Mouse (Mus musculus) liver, embryonic 14.5 days (tissue): ENCODE data around the gene Xrn1. TPM values are rescaled to one million over a fixed set of nuclear protein-coding genes. Genes with fewer than 3 reads are reported as not detected.

Experiments
- ATAC-seq: fragments of 200-750 bp; cut with Nextera tagmentation; 2 replicates; pipeline ENCODE4 v1.8.0; 2017; ENCODE audit warnings: moderate number of reproducible peaks, mild to moderate bottlenecking, moderate library complexity; ENCODE audit not compliant: insufficient read depth
- DNase-seq, 3 experiments: peaks; one replicate each; pipeline ENCODE4 v3.0.0-alpha.2; 2012 to 2013; ENCODE audit warnings: low read depth in 3 of 3, low spot score in 3 of 3
- H3K27ac ChIP-seq: fragments of 300-500 bp; sonication (generic); 2 replicates; pipeline ENCODE4 v1.5.1; 2014; ENCODE audit warnings: moderate library complexity, mild to moderate bottlenecking, control low read depth, inconsistent platforms
- H3K27me3 ChIP-seq: fragments of 300-500 bp; sonication (generic); 2 replicates; pipeline ENCODE4 v1.6.1; 2014; ENCODE audit warnings: mild to moderate bottlenecking, low read length, moderate library complexity; ENCODE audit not compliant: control insufficient read depth, insufficient read depth
- H3K36me3 ChIP-seq: fragments of 300-500 bp; sonication (generic); replicated peaks from 2 replicates; pipeline ENCODE4 v1.6.1; 2014; ENCODE audit warnings: low read depth; ENCODE audit not compliant: control insufficient read depth, insufficient read depth
- H3K4me1 ChIP-seq, 2 experiments: fragments of 200-500 bp in 1 of 2; fragments of 300-500 bp in 1 of 2; sonication (generic) in 1 of 2; replicated peaks; 2 replicates each; pipeline ENCODE4 v1.6.1; 2012 to 2014; ENCODE audit warnings: antibody characterized with exemption in 1 of 2, inconsistent platforms in 1 of 2, low read length in 1 of 2; ENCODE audit not compliant: control insufficient read depth in 2 of 2, insufficient read depth in 2 of 2
- H3K4me2 ChIP-seq: fragments of 300-500 bp; sonication (generic); 2 replicates; pipeline ENCODE4 v1.6.1; 2014; ENCODE audit warnings: low read depth, mild to moderate bottlenecking, control low read depth, moderate library complexity
- H3K4me3 ChIP-seq, 2 experiments: fragments of 200-500 bp in 1 of 2; fragments of 300-500 bp in 1 of 2; sonication (generic) in 1 of 2; 2 replicates each; pipeline ENCODE4 v1.5.1; 2012 to 2014; ENCODE audit warnings: low read depth in 2 of 2, low read length in 2 of 2, mild to moderate bottlenecking in 2 of 2, control low read depth in 1 of 2, inconsistent platforms in 1 of 2, moderate library complexity in 1 of 2; ENCODE audit not compliant: insufficient read depth in 1 of 2
- H3K9ac ChIP-seq: fragments of 300-500 bp; sonication (generic); replicated peaks from 2 replicates; pipeline ENCODE4 v1.6.1; 2014; ENCODE audit warnings: mild to moderate bottlenecking, control low read depth, moderate library complexity
- H3K9me3 ChIP-seq: fragments of 300-500 bp; sonication (generic); 2 replicates; pipeline ENCODE4 v1.6.1; 2016; ENCODE audit warnings: low read length, mixed read lengths; ENCODE audit not compliant: control insufficient read depth
- CTCF ChIP-seq: IDR thresholded peaks from 2 replicates; pipeline ENCODE4 v1.5.1; 2016; ENCODE audit warnings: antibody characterized with exemption, low read depth, control low read depth
- EP300 ChIP-seq: IDR thresholded peaks from 2 replicates; pipeline ENCODE4 v1.6.1; 2016; ENCODE audit warnings: antibody characterized with exemption, low read depth
- WGBS: fragments of 180-500 bp; shearing (Covaris S2); extraction: QIAGEN DNeasy Blood & Tissue Kit; methylation state at CpG from one replicate; pipeline ENCODE4 v1.1.7; 2014; ENCODE audit not compliant: insufficient replicate concordance; 5-methylcytosine and 5-hydroxymethylcytosine counted together
- polyA plus RNA-seq, 2 experiments: library from polyadenylated mRNA; depleted of rRNA in 1 of 2; stranded (reverse) in 1 of 2; unstranded in 1 of 2; fragments of >200 nt; fragmentation: Nextera tagmentation in 1 of 2; extraction: Ambion mirVana in 1 of 2; gene quantifications; 2 replicates each; pipeline versions ENCODE4 v1.2.1 to v1.2.3; 2012 to 2014

The Xrn1 gene
- polyA plus RNA-seq, 2 experiments, result 3.2 to 5.3 TPM

DNA sequence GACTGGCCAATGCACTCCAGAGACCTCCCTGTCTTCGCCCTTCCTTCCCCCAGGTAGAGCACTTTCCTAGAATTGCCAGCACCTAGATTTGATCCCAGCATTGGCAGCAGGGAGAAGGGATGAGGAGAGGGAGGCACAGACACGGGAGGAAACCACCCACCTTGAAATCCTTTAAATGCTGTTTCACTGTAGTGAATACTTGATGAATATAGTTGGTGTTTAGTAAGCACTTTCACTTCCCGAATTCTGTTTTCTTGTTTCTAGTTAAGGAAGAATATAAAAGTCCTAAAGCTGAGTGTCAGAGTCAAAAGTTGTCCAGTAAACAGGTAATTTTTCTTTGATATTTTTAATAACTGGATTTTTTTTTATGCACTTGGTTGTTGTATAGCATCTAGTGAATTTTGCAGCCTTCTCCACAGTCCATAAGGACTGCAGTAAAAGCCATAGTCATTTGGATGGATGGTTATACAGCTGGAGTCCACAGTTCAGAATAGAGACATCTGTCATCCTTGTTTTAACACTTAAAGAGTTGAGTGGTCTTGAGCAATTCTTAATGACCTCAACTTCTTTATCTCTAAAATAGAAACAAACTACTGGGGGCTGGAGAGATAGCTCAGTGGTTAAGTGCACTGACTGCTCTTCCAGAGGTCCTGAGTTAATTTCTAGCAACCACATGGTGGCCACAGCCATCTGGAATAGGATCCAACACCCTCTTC, 81.0 kb downstream of the Xrn1 start:
- no peak overlapping the region for H3K4me2 ChIP-seq
- H3K27ac ChIP-seq, result no peak overlapping the region
- H3K9me3 ChIP-seq, result no peaks in the 10 kb centered on the region
- ATAC-seq (no peak), DNase-seq (no peak)
- no peak overlapping the region for H3K9ac ChIP-seq
- TF ChIP-seq EP300 (no peak), CTCF (no peak)
- H3K36me3 ChIP-seq, result peaks cover 13% of the 10 kb centered on the region
- WGBS, result 68% methylated on average over 3 of the region's 3 CpGs
- H3K4me3 ChIP-seq, result no peak overlapping the region
- no peaks in the 10 kb centered on the region for H3K4me1 ChIP-seq
- H3K27me3 ChIP-seq, result no peaks in the 10 kb centered on the region

GRCm38 (mm10) chr9:96044214-96044613, 89.7 kb downstream of the Xrn1 start:
- ATAC-seq (no peak), DNase-seq (no peak)
- no peaks in the 10 kb centered on the region for H3K9me3 ChIP-seq
- 82% methylated on average over 3 of the region's 3 CpGs for WGBS
- no peak overlapping the region for H3K4me2 ChIP-seq
- no peaks in the 10 kb centered on the region for H3K27me3 ChIP-seq
- peaks cover 24% of the 10 kb centered on the region for H3K36me3 ChIP-seq
- TF ChIP-seq EP300 (no peak), CTCF (no peak)
- no peak overlapping the region for H3K4me3 ChIP-seq
- H3K27ac ChIP-seq, result no peak overlapping the region
- H3K4me1 ChIP-seq, result no peaks in the 10 kb centered on the region
- H3K9ac ChIP-seq, result no peak overlapping the region

DNA sequence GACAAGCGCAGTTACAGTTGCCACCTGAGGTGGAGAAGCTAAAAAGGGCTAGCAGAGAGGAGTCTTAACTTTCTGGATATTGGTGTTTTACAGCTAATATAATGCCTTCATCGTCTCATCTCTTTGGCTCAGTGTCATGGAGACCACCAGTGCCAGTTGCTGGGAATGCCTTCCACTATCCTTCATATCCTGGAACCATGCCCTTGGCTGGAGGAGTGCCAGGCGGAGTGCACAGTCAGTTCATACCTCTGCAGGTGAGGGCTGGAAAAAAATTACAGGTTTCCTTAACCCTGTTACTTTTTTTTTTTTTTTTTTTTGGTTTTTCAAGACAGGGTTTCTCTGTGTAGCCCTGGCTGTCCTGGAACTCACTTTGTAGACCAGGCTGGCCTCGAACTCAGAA, 96.9 kb downstream of the Xrn1 start:
- H3K4me3 ChIP-seq, result no peak overlapping the region
- no peak overlapping the region for H3K27ac ChIP-seq
- TF ChIP-seq EP300, result no peak
- no peak for TF ChIP-seq CTCF
- H3K36me3 ChIP-seq, result peaks cover 23% of the 10 kb centered on the region
- 75% methylated on average over 3 of the region's 4 CpGs for WGBS
- no peak overlapping the region for H3K4me2 ChIP-seq
- H3K9ac ChIP-seq, result no peak overlapping the region
- H3K27me3 ChIP-seq, result no peaks in the 10 kb centered on the region
- H3K9me3 ChIP-seq, result no peaks in the 10 kb centered on the region
- ATAC-seq (no peak), DNase-seq (no peak)
- H3K4me1 ChIP-seq, result no peaks in the 10 kb centered on the region

- no peaks in the 10 kb centered on the region for H3K4me1 ChIP-seq
- H3K4me2 ChIP-seq, result no peak overlapping the region
- WGBS, result 79% methylated on average over 5 of the region's 5 CpGs
- no peak overlapping the region for H3K4me3 ChIP-seq
- DNase-seq (no peak), ATAC-seq (no peak)
- H3K9me3 ChIP-seq, result no peaks in the 10 kb centered on the region
- no peak overlapping the region for H3K27ac ChIP-seq
- TF ChIP-seq EP300 (no peak), CTCF (no peak)
- peaks cover 9% of the 10 kb centered on the region; the same call in 1 of the 2 replicates for H3K36me3 ChIP-seq
- H3K27me3 ChIP-seq, result no peaks in the 10 kb centered on the region
- H3K9ac ChIP-seq, result no peak overlapping the region
Observed at GRCm38 (mm10) chr9:96054878-96055277, 100.3 kb downstream of the Xrn1 start.

DNA sequence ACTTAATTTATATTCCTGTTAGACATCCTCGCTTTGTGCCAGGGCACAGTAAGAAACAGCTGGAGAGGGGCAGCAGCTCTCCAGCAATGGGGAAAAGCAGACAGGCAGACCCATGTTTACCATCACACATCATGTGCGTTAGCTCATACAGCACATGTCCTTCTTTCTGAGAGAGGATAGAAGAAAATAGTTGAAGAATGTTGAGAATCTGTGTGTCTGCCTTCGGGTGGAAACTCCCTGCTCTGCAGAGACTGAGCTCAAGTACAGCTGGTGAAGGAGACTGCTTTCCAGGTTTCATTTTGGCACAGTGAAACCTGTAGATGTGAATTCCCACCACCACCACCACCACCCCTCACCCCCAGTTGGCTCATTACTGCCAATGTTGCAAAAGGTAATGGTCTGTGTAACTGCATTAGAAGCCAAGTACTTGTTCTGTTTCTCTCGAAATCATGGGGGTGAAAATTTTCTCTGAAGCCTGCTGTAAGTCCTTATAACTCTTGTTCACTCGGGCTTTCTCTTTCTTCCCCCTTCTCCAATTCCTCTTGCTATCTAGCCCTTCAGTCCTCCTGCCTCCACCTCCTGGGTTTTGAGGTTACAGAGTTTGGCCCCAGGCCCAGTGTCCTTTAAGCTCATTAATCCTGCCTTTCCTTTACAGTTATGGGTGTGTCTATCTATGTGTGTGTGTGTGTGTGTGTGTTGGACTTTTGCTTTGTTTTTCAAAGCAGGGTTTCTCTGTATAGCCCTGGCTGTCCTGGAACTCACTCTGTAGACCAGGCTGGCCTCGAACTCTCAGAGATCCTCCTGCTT, 102.1 kb downstream of the Xrn1 start:
- Histone ChIP-seq H3K4me1 (no peaks in the 10 kb centered on the region), H3K27me3 (no peaks in the 10 kb centered on the region), H3K27ac (no peak overlapping the region), H3K4me3 (no peak overlapping the region), H3K9me3 (no peaks in the 10 kb centered on the region), H3K4me2 (no peak overlapping the region), H3K9ac (no peak overlapping the region), H3K36me3 (peaks cover 2% of the 10 kb centered on the region; the same call in 1 of the 2 replicates)
- ATAC-seq (no peak), DNase-seq (no peak)
- no peak for TF ChIP-seq EP300
- 66% methylated on average over 6 of the region's 6 CpGs for WGBS
